Mouse (Mus musculus) thymus, postnatal 36 days (tissue): Measurements from ENCODE around the gene Clk4.

Source experiments
- DNase-seq, 2 experiments: peaks; one replicate each; pipeline ENCODE4 v3.0.0; 2022; ENCODE audit warnings: mixed read lengths in 2 of 2

Clk4 gene

DNA sequence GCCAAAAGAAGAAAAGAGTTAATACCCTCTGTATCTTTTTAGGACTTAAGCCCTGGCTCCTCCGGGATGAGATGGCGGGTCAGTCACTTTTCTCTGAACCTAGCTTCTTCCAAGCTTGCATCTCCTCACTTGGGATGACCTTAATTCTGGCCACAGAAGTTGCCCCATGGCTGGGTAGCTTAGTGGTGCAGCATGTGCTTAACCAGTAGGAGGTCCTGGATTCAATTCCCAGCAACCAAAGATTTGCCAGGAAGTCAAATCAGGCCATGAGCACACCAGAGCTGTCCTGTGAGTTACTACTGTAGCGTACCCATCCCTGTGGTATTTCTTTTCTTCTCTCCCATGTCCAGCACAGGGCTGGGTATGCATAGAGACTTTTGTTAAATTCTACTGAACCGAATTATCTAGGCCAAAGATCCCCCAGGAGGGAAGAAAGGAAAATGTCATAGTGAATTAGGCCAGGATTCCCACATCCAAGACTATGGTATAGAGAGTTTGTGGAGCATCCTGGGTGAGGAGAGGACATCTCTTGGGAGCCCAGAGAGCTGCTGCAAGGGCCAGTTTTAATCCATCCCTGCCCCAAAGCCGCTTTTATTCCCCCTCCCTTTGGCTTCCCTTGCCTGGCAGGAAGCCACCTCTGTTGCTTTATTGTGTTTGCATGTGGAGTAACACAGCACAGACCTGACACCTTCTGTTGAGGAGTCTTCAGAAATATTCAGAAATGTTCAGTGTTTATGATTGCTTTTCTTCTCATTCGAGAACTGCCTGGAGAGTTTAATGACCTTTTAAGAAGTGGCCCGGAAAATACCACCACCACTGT, 54.7 kb downstream of the Clk4 start:
- DNase-seq = no peak

GRCm38 (mm10) chr11:51320609-51321008, 59.1 kb downstream of the Clk4 start:
- DNase-seq = no peak

DNA sequence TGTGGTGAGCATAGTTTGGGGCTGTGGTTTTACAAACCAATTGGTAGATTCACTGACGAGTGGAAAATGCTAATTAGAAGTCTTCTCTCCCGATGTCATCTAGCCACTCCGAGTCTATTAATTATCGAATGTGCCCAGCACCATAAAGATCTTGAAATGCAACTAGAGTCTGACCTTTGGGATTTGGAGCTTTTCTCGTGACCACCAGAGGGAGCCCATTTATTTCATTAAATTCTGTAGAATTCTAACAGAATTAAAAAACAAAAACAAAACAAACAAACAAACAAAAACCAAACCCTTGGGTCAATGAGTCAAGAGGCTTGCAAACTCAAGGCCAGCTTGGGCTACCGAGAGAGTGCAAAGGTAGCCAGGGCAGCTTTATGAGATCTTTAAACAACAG, 65.4 kb downstream of the Clk4 start:
- no peak for DNase-seq

- DNase-seq = no peak
Measured at GRCm38 (mm10) chr11:51328387-51328942, 66.9 kb downstream of the Clk4 start.

DNA sequence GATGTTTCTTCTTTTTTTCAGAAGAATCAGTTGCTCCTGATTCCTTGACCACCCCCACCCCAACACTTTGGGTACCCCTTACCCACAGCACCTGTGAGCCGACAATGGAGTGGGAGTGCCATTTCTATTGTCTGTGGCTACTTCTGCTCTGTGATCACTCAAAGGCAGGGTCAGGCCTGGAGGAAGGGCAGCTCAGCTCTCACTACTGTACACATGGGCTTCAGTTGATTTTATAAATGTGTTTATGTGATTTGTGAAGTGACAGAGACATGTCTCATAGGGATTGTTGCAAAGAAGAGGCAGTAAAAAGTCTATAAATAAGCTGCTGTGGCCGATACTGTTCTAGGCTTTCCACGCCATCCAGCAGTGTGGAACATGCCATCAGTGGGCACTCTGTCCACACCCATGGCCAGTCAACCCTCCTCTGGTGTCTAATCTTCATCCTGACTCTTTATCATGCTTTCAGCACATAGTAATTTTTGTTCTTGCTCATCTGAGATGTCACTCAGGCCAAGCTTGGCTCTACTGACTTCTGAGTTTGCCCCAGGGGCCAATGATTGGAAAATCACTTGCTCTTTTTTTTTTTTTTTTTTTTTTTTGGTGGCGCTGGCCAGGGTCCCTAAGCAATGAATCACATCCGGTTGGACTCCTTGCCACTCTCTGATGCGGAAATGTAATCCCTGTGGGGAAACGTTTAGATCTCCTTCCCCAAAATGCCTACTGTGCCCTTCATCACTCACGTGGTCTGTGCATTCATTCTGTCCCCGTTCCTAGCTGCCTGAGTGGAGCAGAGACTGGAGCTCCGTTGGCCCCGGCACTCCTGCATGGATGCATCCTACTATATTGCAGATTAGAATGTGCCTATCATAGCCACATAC, 68.5 kb downstream of the Clk4 start:
- DNase-seq = no peak
